Comparison of ENCODE assay signal across 21 mouse cellular contexts in the genomic region with DNA sequence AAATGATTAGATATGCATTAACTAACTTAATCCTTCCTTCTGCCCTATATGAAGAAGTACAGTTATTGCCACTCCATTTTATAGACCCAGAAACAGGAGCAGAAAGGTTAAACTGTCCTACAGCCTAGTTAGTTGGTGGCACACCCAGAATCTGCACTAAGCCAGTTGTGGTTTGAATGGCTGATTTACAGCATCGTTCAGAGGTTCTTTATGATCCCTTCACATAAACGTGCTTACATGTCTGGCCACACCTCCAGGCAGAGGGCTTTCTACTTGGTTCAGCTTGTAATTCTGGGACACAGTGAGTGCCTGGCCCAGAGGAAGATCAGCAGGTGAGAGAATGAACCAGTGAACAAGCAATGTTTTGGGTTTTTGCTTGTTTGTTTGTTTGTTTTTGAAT. TPM values are rescaled to one million over a fixed set of nuclear protein-coding genes. Genes with fewer than 3 reads are reported as not detected.
A peak's percentile ranks its signal among the peaks of the same experiment; 100 is the strongest.
DNase-seq lines count a peak whose midpoint lies in the region; ATAC-seq and TF ChIP-seq lines count a peak whose summit lies in the region.
"Had no signal": no experiment of that assay in that cellular context is flagged by ENCODE, and none has a peak within 500 bp of the region (broad histone marks: within the 10 kb centered on the region; RNA-seq: fewer than 3 reads in every experiment).

No protein-coding gene starts in this region.

- H3K4me1 ChIP-seq in intestine, embryonic 15.5 days (replicated peaks), result no peaks in the 10 kb centered on the region; the same call in 1 of the 2 replicates
- no peaks in the 10 kb centered on the region; the same call in none of the 2 replicates for H3K4me1 ChIP-seq in intestine, postnatal 0 days (replicated peaks; ENCODE audit: control insufficient read depth, insufficient read depth, low read length)
- H3K4me1 ChIP-seq: embryonic facial prominence, embryonic 10.5 days; embryonic facial prominence, embryonic 12.5 days; forebrain, embryonic 13.5 days; forebrain, embryonic 15.5 days had no signal

- no peaks in the 10 kb centered on the region for H3K9me3 ChIP-seq in intestine, embryonic 15.5 days
- no peaks in the 10 kb centered on the region for H3K9me3 ChIP-seq in intestine, postnatal 0 days (ENCODE audit: control insufficient read depth)
- H3K9me3 ChIP-seq: embryonic facial prominence, embryonic 10.5 days; embryonic facial prominence, embryonic 12.5 days; forebrain, embryonic 13.5 days; forebrain, embryonic 15.5 days had no signal

- TF ChIP-seq CTCF in intestine, postnatal 0 days (IDR thresholded peaks at IDR 0.05; ENCODE audit: low read depth), result no peak

- H3K36me3 ChIP-seq in intestine, embryonic 15.5 days, result no peaks in the 10 kb centered on the region
- no peaks in the 10 kb centered on the region for H3K36me3 ChIP-seq in intestine, postnatal 0 days (ENCODE audit: control insufficient read depth, insufficient read depth)
- H3K36me3 ChIP-seq: embryonic facial prominence, embryonic 10.5 days; embryonic facial prominence, embryonic 12.5 days; forebrain, embryonic 15.5 days; G1E had no signal

- no peak overlapping the region for H3K4me3 ChIP-seq in intestine, embryonic 15.5 days (replicated peaks)
- no peak overlapping the region for H3K4me3 ChIP-seq in intestine, postnatal 0 days (ENCODE audit: low read depth, low read length)
- H3K4me3 ChIP-seq: embryonic facial prominence, embryonic 10.5 days; embryonic facial prominence, embryonic 12.5 days; forebrain, embryonic 13.5 days; forebrain, embryonic 15.5 days had no signal

- H3K9ac ChIP-seq in intestine, embryonic 15.5 days, result no peak overlapping the region
- H3K9ac ChIP-seq in intestine, postnatal 0 days (ENCODE audit: low read depth, low read length), result no peak overlapping the region
- H3K9ac ChIP-seq: embryonic facial prominence, embryonic 12.5 days; forebrain, embryonic 13.5 days; forebrain, embryonic 15.5 days; forebrain, postnatal 0 days had no signal

- no peaks in the 10 kb centered on the region for H3K27me3 ChIP-seq in intestine, embryonic 15.5 days (replicated peaks)
- no peaks in the 10 kb centered on the region for H3K27me3 ChIP-seq in intestine, postnatal 0 days (replicated peaks; ENCODE audit: control insufficient read depth, insufficient read depth, low read length)
- H3K27me3 ChIP-seq: CH12.LX; embryonic facial prominence, embryonic 12.5 days; forebrain, embryonic 13.5 days; forebrain, embryonic 15.5 days; Patski had no signal

- peak; percentile 66 for ATAC-seq in intestine, embryonic 15.5 days
- peak; percentile 59 for ATAC-seq in intestine, postnatal 0 days
- ATAC-seq: activated CD4-positive, CD25-positive, alpha-beta regulatory T cell, adult 4 months; forebrain, embryonic 13.5 days; forebrain, embryonic 15.5 days; forebrain, postnatal 0 days; Patski had no signal

- no peak overlapping the region for H3K4me2 ChIP-seq in intestine, embryonic 15.5 days (replicated peaks)
- H3K4me2 ChIP-seq in intestine, postnatal 0 days (replicated peaks; ENCODE audit: low read depth), result no peak overlapping the region
- H3K4me2 ChIP-seq: embryonic facial prominence, embryonic 12.5 days; forebrain, embryonic 13.5 days; forebrain, embryonic 15.5 days had no signal

- no peak for DNase-seq in cerebellum, adult 9-11 months
- no peak for DNase-seq in lung, postnatal 36 days
- DNase-seq in adrenal gland, postnatal 10 days, result no peak
- DNase-seq: adrenal gland, adult 8-10 months; adrenal gland, postnatal 25 days; cerebellum, adult 11 months; cerebellum, adult 18-20 months; cerebellum, adult 8-10 months; cerebellum, postnatal 10 days; cerebellum, postnatal 25 days; forebrain, postnatal 0 days had no signal

- H3K27ac ChIP-seq in intestine, embryonic 15.5 days, result no peak overlapping the region
- H3K27ac ChIP-seq in intestine, postnatal 0 days (ENCODE audit: low read depth, low read length), result no peak overlapping the region
- H3K27ac ChIP-seq: embryonic facial prominence, embryonic 10.5 days; embryonic facial prominence, embryonic 12.5 days; forebrain, embryonic 13.5 days; forebrain, embryonic 15.5 days had no signal

- 26% methylated on average over 2 of the region's 2 CpGs for WGBS in intestine, embryonic 15.5 days
- WGBS in intestine, postnatal 0 days, result 28% methylated on average over 2 of the region's 2 CpGs

RNA-seq across cellular contexts. Expression of a gene that starts 33.4 kb away (rescaled TPM):
- polyA plus RNA-seq in intestine, embryonic 15.5 days (2015; fragmentation: Nextera tagmentation; extraction: Ambion mirVana), result 205 and 222 TPM in 2 replicates
- 204 and 208 TPM in 2 replicates for polyA plus RNA-seq in intestine, postnatal 0 days (2015; fragmentation: Nextera tagmentation; extraction: Ambion mirVana)
- 1 to 10 TPM; 3.5 to 4.7 TPM for total RNA-seq in adrenal gland, postnatal 10 days (2021)
- polyA plus RNA-seq: forebrain, embryonic 13.5 days; G1E had no signal
